Mouse (Mus musculus): ENCODE results near the gene Fubp1.

Fubp1 gene

GRCm38 (mm10) chr3:152284306-152284705 lies 74.1 kb downstream of the Fubp1 start:
- DNase-seq = no peak

GRCm38 (mm10) chr3:152284759-152285158 lies 74.5 kb downstream of the Fubp1 start:
- DNase-seq = no peak
